Comparison of ENCODE assay signal across 12 mouse cellular contexts in genomic region chr3:109251716-109252115, GRCm38 (mm10).
A peak's percentile ranks its signal among the peaks of the same experiment; 100 is the strongest.
DNase-seq lines count a peak whose midpoint lies in the region; ATAC-seq lines count a peak whose summit lies in the region.
"Had no signal": no experiment of that assay in that cellular context is flagged by ENCODE, and none has a peak within 500 bp of the region (broad histone marks: within the 10 kb centered on the region; RNA-seq: fewer than 3 reads in every experiment).

No protein-coding gene starts in this region.

- H3K9ac ChIP-seq in kidney, embryonic 16.5 days (replicated peaks; ENCODE audit: low read length): no peak overlapping the region
- no peak overlapping the region for H3K9ac ChIP-seq in limb, embryonic 13.5 days
- no peak overlapping the region for H3K9ac ChIP-seq in forebrain, embryonic 14.5 days (ENCODE audit: low read length)
- no peak overlapping the region for H3K9ac ChIP-seq in hindbrain, embryonic 14.5 days
- H3K9ac ChIP-seq: embryonic facial prominence, embryonic 15.5 days had no signal

- DNase-seq in kidney, adult 8-10 months: no peak
- peak; percentile 62 for DNase-seq in embryo, embryonic 11 days
- DNase-seq in forebrain, embryonic 14.5 days (ENCODE audit: low spot score): no peak
- no peak for DNase-seq in hindbrain, embryonic 14.5 days (ENCODE audit: low spot score)
- no peak for DNase-seq in right cerebral cortex, postnatal 14 days
- DNase-seq: adrenal gland, postnatal 14 days; gastrocnemius, postnatal 36 days; thymus, adult 18-20 months had no signal

- H3K9me3 ChIP-seq in kidney, embryonic 16.5 days (ENCODE audit: low read length): no peaks in the 10 kb centered on the region
- H3K9me3 ChIP-seq in limb, embryonic 13.5 days: no peaks in the 10 kb centered on the region
- no peaks in the 10 kb centered on the region for H3K9me3 ChIP-seq in forebrain, embryonic 14.5 days (replicated peaks; ENCODE audit: control insufficient read depth, low read length)
- no peaks in the 10 kb centered on the region for H3K9me3 ChIP-seq in hindbrain, embryonic 14.5 days (ENCODE audit: control insufficient read depth, low read length)
- H3K9me3 ChIP-seq: embryonic facial prominence, embryonic 15.5 days had no signal

- ATAC-seq in kidney, embryonic 16.5 days (ENCODE audit: low FRiP score, low TSS enrichment): peak; percentile 40; the same call in 1 of the 2 replicates
- peak; percentile 62; the same call in 1 of the 2 replicates for ATAC-seq in limb, embryonic 13.5 days (ENCODE audit: low FRiP score, low read depth)
- ATAC-seq in megakaryocyte-erythroid progenitor cell, adult 5-6 weeks (replicated peaks; ENCODE audit: low FRiP score, low TSS enrichment, poor library complexity, severe bottlenecking): 0 out of 2 replicates have a peak, but pooled peaks have one; percentile 27
- ATAC-seq in forebrain, embryonic 14.5 days: no peak
- no peak for ATAC-seq in hindbrain, embryonic 14.5 days (ENCODE audit: low FRiP score)

- H3K27me3 ChIP-seq in kidney, embryonic 16.5 days (ENCODE audit: insufficient read depth, low read length): no peaks in the 10 kb centered on the region
- H3K27me3 ChIP-seq in limb, embryonic 13.5 days: no peaks in the 10 kb centered on the region
- H3K27me3 ChIP-seq in forebrain, embryonic 14.5 days (replicated peaks; ENCODE audit: control insufficient read depth, insufficient read depth, low read length): no peaks in the 10 kb centered on the region
- no peaks in the 10 kb centered on the region for H3K27me3 ChIP-seq in hindbrain, embryonic 14.5 days (ENCODE audit: control insufficient read depth, insufficient read depth, low read length)
- H3K27me3 ChIP-seq: embryonic facial prominence, embryonic 15.5 days had no signal

- H3K36me3 ChIP-seq in kidney, embryonic 16.5 days (ENCODE audit: insufficient read depth, low read length): no peaks in the 10 kb centered on the region
- no peaks in the 10 kb centered on the region for H3K36me3 ChIP-seq in limb, embryonic 13.5 days
- H3K36me3 ChIP-seq in forebrain, embryonic 14.5 days (ENCODE audit: control insufficient read depth, insufficient read depth, low read length): no peaks in the 10 kb centered on the region
- no peaks in the 10 kb centered on the region for H3K36me3 ChIP-seq in hindbrain, embryonic 14.5 days (replicated peaks; ENCODE audit: control insufficient read depth, insufficient read depth)
- H3K36me3 ChIP-seq: embryonic facial prominence, embryonic 15.5 days had no signal

- WGBS in kidney, embryonic 16.5 days: 52% methylated on average over 1 of the region's 1 CpGs
- 72% methylated on average over 1 of the region's 1 CpGs for WGBS in limb, embryonic 13.5 days
- WGBS in forebrain, embryonic 14.5 days: 78% methylated on average over 1 of the region's 1 CpGs
- WGBS in hindbrain, embryonic 14.5 days: 71% methylated on average over 1 of the region's 1 CpGs

- no peak overlapping the region for H3K27ac ChIP-seq in kidney, embryonic 16.5 days (ENCODE audit: low read length)
- H3K27ac ChIP-seq in limb, embryonic 13.5 days: no peak overlapping the region
- H3K27ac ChIP-seq in forebrain, embryonic 14.5 days (ENCODE audit: low read depth, low read length): no peak overlapping the region
- no peak overlapping the region for H3K27ac ChIP-seq in hindbrain, embryonic 14.5 days
- H3K27ac ChIP-seq: embryonic facial prominence, embryonic 15.5 days had no signal

- no peak overlapping the region for H3K4me3 ChIP-seq in kidney, embryonic 16.5 days (ENCODE audit: low read length)
- H3K4me3 ChIP-seq in limb, embryonic 13.5 days: no peak overlapping the region
- no peak overlapping the region for H3K4me3 ChIP-seq in forebrain, embryonic 14.5 days (ENCODE audit: low read depth, low read length)
- H3K4me3 ChIP-seq in hindbrain, embryonic 14.5 days (replicated peaks; ENCODE audit: low read length): no peak overlapping the region
- H3K4me3 ChIP-seq: embryonic facial prominence, embryonic 15.5 days had no signal

- H3K4me2 ChIP-seq in kidney, embryonic 16.5 days (replicated peaks; ENCODE audit: low read depth, low read length): no peak overlapping the region
- H3K4me2 ChIP-seq in limb, embryonic 13.5 days (replicated peaks): no peak overlapping the region
- no peak overlapping the region for H3K4me2 ChIP-seq in forebrain, embryonic 14.5 days (ENCODE audit: low read length)
- no peak overlapping the region for H3K4me2 ChIP-seq in hindbrain, embryonic 14.5 days (replicated peaks)
- H3K4me2 ChIP-seq: embryonic facial prominence, embryonic 15.5 days had no signal

- peaks cover 3% of the 10 kb centered on the region; the same call in 1 of the 2 replicates for H3K4me1 ChIP-seq in kidney, embryonic 16.5 days (ENCODE audit: insufficient read depth, low read length)
- H3K4me1 ChIP-seq in limb, embryonic 13.5 days: peaks cover 16% of the 10 kb centered on the region; the same call in 1 of the 2 replicates
- H3K4me1 ChIP-seq in forebrain, embryonic 14.5 days (ENCODE audit: control insufficient read depth, insufficient read depth, low read length): no peaks in the 10 kb centered on the region
- no peaks in the 10 kb centered on the region for H3K4me1 ChIP-seq in hindbrain, embryonic 14.5 days (replicated peaks; ENCODE audit: control insufficient read depth, insufficient read depth, low read length)

Comparison
In these comparisons a context has a peak if more than half of its experiments do, and no peak if none do; other contexts are left out.
1. ATAC-seq: peak in kidney, embryonic 16.5 days (single experiment), limb, embryonic 13.5 days (single experiment) and megakaryocyte-erythroid progenitor cell, adult 5-6 weeks (single experiment); none in forebrain, embryonic 14.5 days (single experiment) and hindbrain, embryonic 14.5 days (single experiment).